In the genomic region with DNA sequence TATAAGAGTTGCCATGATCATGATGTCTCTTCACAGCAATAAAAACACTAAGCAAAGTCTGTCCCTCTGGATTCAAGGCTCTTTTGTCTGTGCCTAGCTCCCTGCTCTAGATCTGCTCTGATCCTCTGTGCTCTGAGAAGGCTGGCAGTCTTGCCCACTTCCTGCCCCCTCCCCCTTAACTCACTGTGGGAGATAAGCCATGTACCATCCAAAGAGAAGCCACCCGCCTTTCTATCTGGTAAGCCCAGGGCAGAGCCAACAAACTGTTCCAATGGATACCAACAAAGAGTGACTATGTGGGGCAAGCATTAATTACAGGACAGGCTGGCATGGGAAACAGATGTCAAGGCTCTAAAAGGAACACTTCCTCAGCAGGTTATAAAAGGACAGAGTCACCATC, we compare ENCODE assay signal across 18 mouse cellular contexts.
DNase-seq lines count a peak whose midpoint lies in the region; ATAC-seq and TF ChIP-seq lines count a peak whose summit lies in the region.
"Had no signal": no experiment of that assay in that cellular context is flagged by ENCODE, and none has a peak within 500 bp of the region (broad histone marks: within the 10 kb centered on the region; RNA-seq: fewer than 3 reads in every experiment).

No protein-coding gene starts in this region.

- peak; percentile 33 to 39 for DNase-seq in cerebellum, postnatal 10 days
- no peak for DNase-seq in midbrain, embryonic 10.5 days (ENCODE audit: low spot score)
- DNase-seq in thymus, postnatal 0 days (ENCODE audit: low spot score), result peak; percentile 6
- no peak for DNase-seq in gastrocnemius, adult 18-20 months (ENCODE audit: low spot score)
- DNase-seq: adrenal gland, adult 8-10 months; cerebellum, postnatal 25 days; heart, adult 11 months; kidney, adult 9 months; kidney, postnatal 4 days; lung, postnatal 10 days had no signal

- H3K9ac ChIP-seq in midbrain, embryonic 13.5 days (replicated peaks), result no peak overlapping the region
- H3K9ac ChIP-seq in intestine, postnatal 0 days (ENCODE audit: low read depth, low read length), result no peak overlapping the region
- H3K9ac ChIP-seq: embryonic facial prominence, embryonic 12.5 days; limb, embryonic 12.5 days; liver, embryonic 14.5 days; stomach, embryonic 15.5 days had no signal

- no peak for ATAC-seq in cerebellum, adult (ENCODE audit: insufficient number of reproducible peaks, low FRiP score, low TSS enrichment)
- no peak for ATAC-seq in midbrain, embryonic 13.5 days
- ATAC-seq in common myeloid progenitor, adult 5-6 weeks (replicated peaks; ENCODE audit: low read depth, poor library complexity, severe bottlenecking), result peak; percentile 54
- ATAC-seq in intestine, postnatal 0 days, result no peak

- 76% methylated on average over 1 of the region's 1 CpGs for WGBS in midbrain, embryonic 13.5 days
- 72% methylated on average over 1 of the region's 1 CpGs for WGBS in midbrain, embryonic 10.5 days
- 96% methylated on average over 1 of the region's 1 CpGs for WGBS in intestine, postnatal 0 days

- H3K36me3 ChIP-seq in midbrain, embryonic 13.5 days, result no peaks in the 10 kb centered on the region
- no peaks in the 10 kb centered on the region for H3K36me3 ChIP-seq in midbrain, embryonic 10.5 days
- no peaks in the 10 kb centered on the region for H3K36me3 ChIP-seq in intestine, postnatal 0 days (ENCODE audit: control insufficient read depth, insufficient read depth)
- H3K36me3 ChIP-seq: embryonic facial prominence, embryonic 12.5 days; limb, embryonic 12.5 days; stomach, embryonic 15.5 days had no signal

- H3K27me3 ChIP-seq in midbrain, embryonic 13.5 days, result no peaks in the 10 kb centered on the region
- no peaks in the 10 kb centered on the region for H3K27me3 ChIP-seq in midbrain, embryonic 10.5 days (ENCODE audit: low read depth, poor library complexity, severe bottlenecking)
- no peaks in the 10 kb centered on the region for H3K27me3 ChIP-seq in intestine, postnatal 0 days (replicated peaks; ENCODE audit: control insufficient read depth, insufficient read depth, low read length)
- H3K27me3 ChIP-seq: embryonic facial prominence, embryonic 12.5 days; limb, embryonic 12.5 days; stomach, embryonic 15.5 days had no signal

- H3K27ac ChIP-seq in midbrain, embryonic 13.5 days, result peak overlapping the region; percentile 95; the same call in 1 of the 2 replicates
- no peak overlapping the region for H3K27ac ChIP-seq in midbrain, embryonic 10.5 days (replicated peaks)
- H3K27ac ChIP-seq in intestine, postnatal 0 days (ENCODE audit: low read depth, low read length), result no peak overlapping the region
- H3K27ac ChIP-seq: embryonic facial prominence, embryonic 12.5 days; limb, embryonic 12.5 days; liver, embryonic 14.5 days had no signal

- no peak for TF ChIP-seq CTCF in intestine, postnatal 0 days (IDR thresholded peaks at IDR 0.05; ENCODE audit: low read depth)

- peaks cover 12% of the 10 kb centered on the region for H3K4me1 ChIP-seq in midbrain, embryonic 13.5 days (replicated peaks)
- H3K4me1 ChIP-seq in midbrain, embryonic 10.5 days, result peaks cover 16% of the 10 kb centered on the region
- H3K4me1 ChIP-seq in intestine, postnatal 0 days (replicated peaks; ENCODE audit: control insufficient read depth, insufficient read depth, low read length), result no peaks in the 10 kb centered on the region
- H3K4me1 ChIP-seq: stomach, embryonic 15.5 days had no signal

- H3K4me2 ChIP-seq in midbrain, embryonic 13.5 days (replicated peaks), result no peak overlapping the region
- H3K4me2 ChIP-seq in intestine, postnatal 0 days (replicated peaks; ENCODE audit: low read depth), result no peak overlapping the region
- H3K4me2 ChIP-seq: embryonic facial prominence, embryonic 12.5 days; limb, embryonic 12.5 days; stomach, embryonic 15.5 days had no signal

- no peaks in the 10 kb centered on the region for H3K9me3 ChIP-seq in midbrain, embryonic 13.5 days
- H3K9me3 ChIP-seq in midbrain, embryonic 10.5 days (replicated peaks), result no peaks in the 10 kb centered on the region
- H3K9me3 ChIP-seq in intestine, postnatal 0 days (ENCODE audit: control insufficient read depth), result no peaks in the 10 kb centered on the region
- H3K9me3 ChIP-seq: embryonic facial prominence, embryonic 12.5 days; limb, embryonic 12.5 days; stomach, embryonic 15.5 days had no signal

- H3K4me3 ChIP-seq in midbrain, embryonic 13.5 days (replicated peaks), result no peak overlapping the region
- H3K4me3 ChIP-seq in midbrain, embryonic 10.5 days, result no peak overlapping the region
- H3K4me3 ChIP-seq in intestine, postnatal 0 days (ENCODE audit: low read depth, low read length), result no peak overlapping the region
- H3K4me3 ChIP-seq: embryonic facial prominence, embryonic 12.5 days; limb, embryonic 12.5 days; stomach, embryonic 15.5 days had no signal

Comparison
In these comparisons a context has a peak if more than half of its experiments do, and no peak if none do; other contexts are left out.
1. DNase-seq: peak in cerebellum, postnatal 10 days (2 of 2) and thymus, postnatal 0 days (single experiment); none in midbrain, embryonic 10.5 days (single experiment) and gastrocnemius, adult 18-20 months (single experiment).